Mouse (Mus musculus): ENCODE data around the gene Suds3.

Gene Suds3

GRCm38 (mm10) chr5:117115836-117116366 is at the start of gene Suds3:
Gene Suds3 (minus strand): TSS chr5:117116113.
- DNase-seq = peak; percentile 99 to 100

- no peak for DNase-seq
Measured at GRCm38 (mm10) chr5:117164923-117165322, 49.0 kb upstream of the Suds3 start.

GRCm38 (mm10) chr5:117164516-117164915 is 48.6 kb upstream of the Suds3 start:
- DNase-seq = peak in 1 of 2 experiments; percentile 50

DNA sequence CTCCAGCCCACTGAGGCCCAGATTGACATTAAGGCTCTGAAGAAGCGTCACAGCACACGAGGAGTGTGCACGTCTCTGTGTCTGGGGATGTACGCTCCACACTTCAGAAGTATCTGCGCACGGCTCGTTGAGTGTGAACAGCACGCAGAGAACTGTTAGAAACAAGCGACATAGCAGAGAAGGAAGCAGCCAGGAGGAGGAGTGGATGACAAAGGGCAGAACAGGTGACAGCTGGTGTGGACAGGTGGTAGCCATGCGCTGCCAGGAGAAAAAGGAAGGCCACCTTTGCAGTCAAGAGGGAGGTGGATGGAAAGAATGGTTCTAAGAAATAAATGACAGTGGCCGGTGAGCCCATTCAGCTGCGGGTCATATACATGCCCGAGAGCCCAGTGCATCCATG is 47.9 kb upstream of the Suds3 start:
- DNase-seq = peak; percentile 89 to 95

DNA sequence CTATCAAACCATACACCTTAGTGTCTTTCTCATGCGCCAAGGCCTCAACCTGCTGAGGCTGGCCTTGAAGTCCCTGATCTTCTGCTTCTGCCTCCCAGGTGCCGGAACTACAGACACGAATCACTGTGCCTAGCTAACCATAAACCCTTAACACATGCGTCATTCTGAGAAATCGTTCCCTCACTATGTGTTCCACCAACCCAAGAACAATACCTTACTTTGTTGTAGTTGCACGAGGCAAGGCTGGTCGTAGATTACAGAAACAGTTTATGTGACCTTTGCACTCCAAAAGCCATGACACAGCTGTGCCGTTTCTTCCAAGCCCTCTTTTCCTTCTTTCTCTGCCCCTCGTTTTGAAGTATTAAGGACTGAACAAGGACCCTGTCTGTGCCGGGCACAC is 44.6 kb upstream of the Suds3 start:
- DNase-seq = no peak

DNA sequence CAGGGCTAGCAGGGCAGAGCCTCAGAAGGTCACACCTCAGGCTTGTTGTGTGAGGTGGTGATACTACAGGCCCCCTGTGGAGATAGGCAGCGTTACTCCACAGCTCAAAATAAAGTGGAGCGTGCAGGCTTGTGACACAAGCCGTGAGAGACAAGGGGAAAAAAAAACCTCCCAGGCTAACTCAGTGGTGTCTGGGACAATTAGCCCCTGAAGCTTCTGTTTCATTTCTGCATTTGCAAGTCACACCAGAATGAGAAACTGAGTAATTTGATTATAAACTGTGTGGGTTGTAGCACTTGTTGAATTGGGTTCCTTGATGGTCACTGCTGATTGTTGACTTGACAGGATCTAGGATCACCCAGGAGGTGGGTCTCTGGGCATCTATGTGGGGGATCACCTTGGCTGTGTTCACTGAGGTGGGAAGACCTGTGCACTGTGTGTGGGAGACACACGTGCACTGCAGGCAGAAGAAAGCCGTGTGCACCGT is 43.9 kb upstream of the Suds3 start:
- DNase-seq = no peak

DNA sequence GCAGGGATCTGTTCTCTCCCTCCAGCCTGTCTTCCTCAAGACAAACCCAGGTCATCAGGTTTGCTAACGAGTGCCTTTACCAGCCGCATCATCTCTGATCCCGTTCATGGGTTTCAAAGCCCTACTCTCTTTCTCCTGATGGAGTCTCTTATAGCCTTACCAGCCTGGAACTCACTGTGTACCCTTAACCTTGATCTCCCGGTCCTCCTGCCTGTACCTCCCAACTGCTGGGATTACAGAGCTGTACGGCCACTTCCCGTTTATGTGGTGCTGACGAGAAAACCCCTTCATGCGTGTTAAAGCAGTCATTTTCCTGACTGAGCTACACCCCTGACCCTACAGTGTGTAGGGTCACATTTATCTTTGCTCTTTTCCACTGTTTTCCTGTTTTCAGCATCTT is 43.4 kb upstream of the Suds3 start:
- no peak for DNase-seq

DNA sequence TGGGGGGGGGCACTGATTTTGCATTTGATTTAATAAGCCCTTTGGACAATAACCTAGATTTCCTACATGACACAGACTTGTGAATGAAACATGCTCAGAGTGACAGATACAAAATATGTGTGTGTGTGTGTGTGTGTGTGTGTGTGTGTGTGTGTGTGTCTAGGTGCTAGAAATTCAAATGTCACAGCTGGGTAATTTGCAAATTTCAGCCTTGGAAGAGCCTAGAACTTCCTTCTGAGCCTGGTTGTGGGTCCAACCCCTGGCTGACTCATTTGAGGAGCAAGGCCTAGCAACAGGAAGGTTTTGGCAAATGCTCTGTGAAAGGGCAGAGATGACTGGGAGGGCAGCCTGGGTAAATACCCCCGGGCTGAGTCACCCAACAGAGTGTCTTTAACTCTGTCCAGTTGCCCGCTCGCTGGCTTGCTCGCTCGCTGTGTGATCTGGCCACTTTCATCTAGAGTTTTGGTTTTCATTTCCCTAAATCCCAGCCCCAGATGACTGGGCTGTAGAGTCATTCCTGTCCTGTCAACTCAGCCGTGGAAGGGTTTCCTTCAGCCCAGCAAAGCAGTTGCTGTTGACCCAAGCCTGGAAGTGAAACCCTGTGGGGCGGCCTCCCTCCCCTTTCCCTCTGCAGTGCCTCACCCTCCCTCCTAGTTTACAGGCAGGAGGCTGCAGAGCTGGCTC is 42.6 kb upstream of the Suds3 start:
- no peak for DNase-seq

DNA sequence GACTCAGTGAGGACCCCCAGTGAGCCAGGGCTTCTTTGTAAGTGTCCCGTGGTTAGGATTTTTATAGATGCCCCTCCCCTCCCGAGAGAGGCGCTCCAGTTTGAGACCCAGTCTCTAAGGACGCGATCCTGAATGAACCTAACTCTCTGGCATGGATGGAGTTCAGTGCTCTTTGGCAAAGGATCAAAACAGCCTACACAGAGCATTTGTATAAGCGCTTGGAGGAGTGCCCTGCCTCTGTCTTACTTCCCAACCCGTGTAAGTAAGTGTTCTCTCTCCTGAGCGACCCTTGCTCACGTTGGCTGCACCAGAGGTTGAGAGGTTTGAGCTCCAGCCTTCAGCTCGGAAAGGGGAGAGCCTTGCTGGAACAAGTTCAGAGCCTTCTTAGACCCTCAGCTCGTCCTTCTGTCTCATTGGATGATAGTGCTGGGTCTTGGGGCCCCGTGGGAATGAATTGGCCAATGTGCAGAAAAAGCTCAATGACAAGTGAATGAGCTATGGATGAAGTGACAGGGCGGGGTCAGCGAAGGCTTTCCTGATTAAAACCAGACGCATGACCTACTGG is 37.7 kb upstream of the Suds3 start:
- DNase-seq = no peak

GRCm38 (mm10) chr5:117152944-117153343 is 37.0 kb upstream of the Suds3 start:
- DNase-seq = no peak

DNA sequence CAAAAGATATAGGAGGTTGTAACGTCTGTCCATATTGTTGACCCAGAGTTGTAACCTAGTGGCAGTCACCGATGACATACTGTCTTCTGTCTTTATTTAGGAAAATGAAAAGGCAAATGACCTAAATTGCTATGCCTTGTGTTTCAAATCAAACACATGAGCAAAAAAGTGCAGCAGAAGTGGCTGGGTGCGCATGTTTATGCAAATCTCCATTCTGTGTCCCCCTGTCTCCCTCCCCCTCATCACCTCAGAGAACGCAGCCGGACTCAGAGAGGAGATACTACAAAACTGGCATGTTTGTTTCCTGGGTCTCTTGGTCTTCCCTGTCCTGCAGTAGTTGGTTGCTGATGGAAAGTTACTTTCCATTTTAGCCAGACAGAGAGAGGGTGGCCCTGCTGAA is 34.2 kb upstream of the Suds3 start:
- no peak for DNase-seq

DNA sequence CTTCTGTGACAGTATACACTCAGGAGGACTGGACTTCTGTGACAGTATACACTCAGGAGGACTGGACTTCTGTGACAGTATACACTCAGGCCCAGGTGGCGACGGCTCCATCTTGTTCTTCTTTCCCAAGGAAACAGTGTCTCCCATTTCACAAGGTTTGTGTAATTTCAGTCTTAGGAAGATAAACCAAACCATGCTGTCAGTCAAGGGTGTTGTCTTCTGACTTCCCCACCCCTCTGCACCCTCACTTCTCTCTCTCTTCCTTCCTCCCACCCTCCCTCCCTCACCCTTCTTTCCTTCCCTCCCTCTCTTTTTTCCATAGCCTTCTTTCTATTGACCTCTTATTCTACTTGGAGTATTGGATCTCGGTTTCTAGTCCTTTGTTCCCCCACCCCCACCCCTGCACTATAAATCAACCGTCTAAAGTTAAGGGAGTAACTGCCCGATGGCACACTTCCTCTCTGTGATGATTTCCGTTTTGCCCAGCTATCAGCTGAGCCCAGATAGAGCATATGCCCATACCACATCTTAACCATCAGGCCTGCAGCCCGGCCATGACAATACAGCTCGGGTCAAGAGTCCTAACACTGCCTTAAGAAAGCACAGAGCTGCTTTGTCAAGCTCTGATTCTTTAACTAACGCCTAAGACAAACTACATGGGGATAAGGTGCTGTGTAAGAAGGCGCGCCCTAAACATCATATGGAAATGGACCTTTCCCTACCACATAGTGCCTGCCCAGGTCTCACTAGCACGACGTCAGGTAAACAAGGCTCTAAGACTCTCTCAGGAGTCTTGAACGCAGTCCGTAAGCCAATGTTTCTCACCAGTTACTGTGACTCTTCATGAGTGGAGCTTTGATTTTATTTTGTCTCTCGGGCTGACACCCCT is 33.4 kb upstream of the Suds3 start:
- no peak for DNase-seq

- no peak for DNase-seq
Measured at GRCm38 (mm10) chr5:117147187-117148095, 31.5 kb upstream of the Suds3 start.

DNA sequence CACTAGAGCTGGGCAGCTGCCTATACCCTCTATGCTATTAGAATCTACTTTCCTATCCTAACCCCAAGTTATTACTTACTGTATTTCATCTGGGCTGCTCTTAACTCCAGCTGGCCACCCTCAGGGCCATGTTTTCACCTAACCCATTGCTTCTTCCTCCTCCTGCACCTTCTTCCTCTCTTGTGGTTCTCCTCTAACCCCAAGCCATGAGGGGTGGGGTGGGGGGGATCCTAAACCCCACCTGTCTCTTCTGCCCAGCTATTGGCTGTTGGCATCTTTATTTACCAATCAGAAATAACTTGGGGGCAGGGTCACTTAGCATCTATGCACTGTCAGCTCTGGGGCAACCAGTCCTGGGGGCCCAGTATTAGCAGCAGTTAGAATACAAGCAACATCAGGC is 30.3 kb upstream of the Suds3 start:
- DNase-seq = no peak

DNA sequence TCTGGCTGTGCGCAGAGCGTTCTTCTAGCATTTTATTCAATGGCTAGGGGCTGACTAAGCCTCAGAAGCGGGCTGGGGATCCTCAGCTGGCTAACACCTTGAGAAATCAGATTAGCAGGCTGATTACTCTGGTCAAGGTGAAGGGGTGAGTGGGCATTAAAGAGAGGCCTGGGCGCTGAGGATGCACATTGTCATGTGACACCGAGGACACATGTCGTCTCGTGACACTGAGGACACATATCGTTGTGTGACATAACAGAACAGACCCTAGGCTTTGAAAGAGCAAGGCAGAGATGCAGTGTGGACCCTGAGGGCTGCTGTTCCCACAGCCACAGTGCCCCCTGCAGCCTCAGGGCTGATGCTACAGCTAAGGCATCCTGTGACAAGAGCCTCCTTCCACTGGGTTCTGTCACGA is 27.8 kb upstream of the Suds3 start:
- DNase-seq = peak in 1 of 2 experiments; percentile 57

DNA sequence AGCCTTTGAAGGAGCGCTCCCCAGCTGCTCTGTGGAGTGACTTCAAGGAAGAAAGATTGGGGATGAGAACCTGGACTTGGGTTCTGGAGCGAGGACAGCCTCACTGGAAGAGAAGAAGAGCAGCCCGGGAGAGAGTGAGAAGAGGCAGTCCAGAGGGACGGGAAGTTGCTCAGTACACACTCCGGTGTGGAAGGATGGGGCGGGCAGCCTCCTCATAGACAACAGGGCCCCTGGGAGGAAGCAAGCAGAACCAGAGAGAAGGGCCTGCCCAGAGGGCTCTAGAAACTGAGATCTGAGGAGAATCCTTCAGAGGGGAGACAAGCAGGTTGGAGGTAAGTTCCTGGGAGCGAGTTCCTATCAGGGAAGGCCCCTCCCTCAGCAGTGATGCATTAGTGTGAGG is 24.5 kb upstream of the Suds3 start:
- DNase-seq = no peak

DNA sequence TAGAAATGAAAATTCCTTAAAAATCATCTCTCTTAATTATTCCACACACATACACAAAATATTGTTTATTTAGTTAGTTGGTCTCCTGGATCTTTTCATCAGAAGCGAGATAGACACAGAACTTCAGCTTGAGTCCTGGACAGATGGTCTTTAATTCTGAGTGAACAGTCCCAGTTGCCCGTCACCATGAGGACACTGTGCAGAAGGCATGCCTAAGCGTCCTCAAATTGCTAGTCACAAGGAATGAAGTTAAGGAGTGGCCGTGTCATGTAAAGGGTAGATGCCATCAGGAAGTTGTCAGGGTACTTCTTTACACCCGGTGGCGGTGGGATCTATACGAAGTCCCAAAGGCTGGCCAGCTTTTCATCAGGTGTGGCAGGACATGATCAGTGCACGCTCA is 23.9 kb upstream of the Suds3 start:
- DNase-seq = peak; percentile 45 to 46

- no peak for DNase-seq
Measured at GRCm38 (mm10) chr5:117138295-117138988, 22.5 kb upstream of the Suds3 start.

DNA sequence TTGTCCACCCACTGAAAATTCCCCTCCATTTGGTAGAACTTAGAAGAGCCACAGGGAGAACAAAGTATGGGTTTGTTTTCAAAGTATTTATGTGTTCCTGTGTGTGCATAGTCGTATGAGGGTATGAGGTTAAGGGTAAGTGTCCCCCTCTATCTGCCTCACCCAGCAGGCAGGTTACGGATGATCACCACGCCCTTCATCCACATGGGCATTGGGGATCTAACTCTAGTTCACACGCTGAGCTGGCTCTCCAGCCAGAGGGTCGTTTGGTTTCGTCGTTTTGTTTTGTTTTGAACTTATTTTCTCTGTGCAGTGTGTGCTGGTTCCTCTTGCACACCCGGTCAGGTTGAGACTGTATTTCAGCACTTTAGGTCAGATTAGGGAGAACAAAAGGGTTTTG is 21.7 kb upstream of the Suds3 start:
- DNase-seq = no peak

DNA sequence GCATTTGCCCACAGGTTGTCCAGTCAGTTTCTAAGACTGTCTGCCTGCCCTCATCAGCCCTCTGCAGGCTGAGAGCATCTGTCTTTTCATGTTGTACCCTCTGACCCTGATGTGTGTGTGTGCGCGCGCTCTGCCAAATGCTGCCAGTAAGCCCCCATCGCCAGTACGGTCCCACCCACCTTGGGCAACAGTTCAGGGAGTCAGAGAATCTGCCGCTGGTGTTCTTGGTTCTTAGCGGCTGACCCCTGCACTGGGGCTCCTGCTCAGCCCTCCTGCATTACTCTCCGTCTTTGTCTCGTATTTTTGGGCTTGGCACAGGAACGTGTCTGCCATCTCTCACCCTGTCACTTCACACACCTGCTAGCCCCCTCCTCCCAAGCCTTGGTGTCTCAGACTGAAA is 21.1 kb upstream of the Suds3 start:
- no peak for DNase-seq

DNA sequence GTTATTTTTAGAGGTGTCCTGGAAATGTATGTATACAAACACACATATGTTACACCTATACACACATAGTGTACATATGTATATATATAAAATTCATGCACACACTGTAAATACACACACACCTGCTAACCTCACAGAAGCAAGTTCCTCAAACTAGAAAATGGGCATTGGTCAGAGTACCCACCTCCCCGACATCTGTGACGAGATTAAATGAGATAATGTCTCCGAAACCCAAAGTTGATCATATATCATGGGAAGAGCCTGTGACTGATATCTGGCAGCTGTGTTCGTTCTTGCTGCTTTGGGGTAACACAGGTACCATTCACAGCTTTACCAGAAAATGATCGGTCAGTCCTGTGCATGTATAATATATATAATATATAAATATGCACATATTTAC is 20.7 kb upstream of the Suds3 start:
- no peak for DNase-seq

- DNase-seq = peak in 1 of 2 experiments; percentile 39
Measured at GRCm38 (mm10) chr5:117135869-117136268, 20.0 kb upstream of the Suds3 start.
